Mouse (Mus musculus): ENCODE measurements around the gene Drap1. TPM values are rescaled to one million over a fixed set of nuclear protein-coding genes. Genes with fewer than 3 reads are reported as not detected.

Gene Drap1
- 100 to 1,000 TPM; 248 to 267 TPM for total RNA-seq (2021)
- long read RNA-seq, experiment 1, transcript Drap1-203 (7 exons, 939 nt): minor isoform, 5 of 118 reads
- long read RNA-seq, experiment 1, transcript Drap1-201 (7 exons, 992 nt): major isoform, 102 of 118 reads
- long read RNA-seq, experiment 1, partial matches to known transcripts: 4 of 118 reads
- long read RNA-seq, experiment 1, other reads (novel, unspliced or antisense): 3 of 118 reads
- long read RNA-seq, experiment 2, transcript Drap1-201 (7 exons, 992 nt): major isoform, 96 of 106 reads
- long read RNA-seq, experiment 2, partial matches to known transcripts: 0 of 106 reads
- long read RNA-seq, experiment 2, other reads (novel, unspliced or antisense): 4 of 106 reads

DNA sequence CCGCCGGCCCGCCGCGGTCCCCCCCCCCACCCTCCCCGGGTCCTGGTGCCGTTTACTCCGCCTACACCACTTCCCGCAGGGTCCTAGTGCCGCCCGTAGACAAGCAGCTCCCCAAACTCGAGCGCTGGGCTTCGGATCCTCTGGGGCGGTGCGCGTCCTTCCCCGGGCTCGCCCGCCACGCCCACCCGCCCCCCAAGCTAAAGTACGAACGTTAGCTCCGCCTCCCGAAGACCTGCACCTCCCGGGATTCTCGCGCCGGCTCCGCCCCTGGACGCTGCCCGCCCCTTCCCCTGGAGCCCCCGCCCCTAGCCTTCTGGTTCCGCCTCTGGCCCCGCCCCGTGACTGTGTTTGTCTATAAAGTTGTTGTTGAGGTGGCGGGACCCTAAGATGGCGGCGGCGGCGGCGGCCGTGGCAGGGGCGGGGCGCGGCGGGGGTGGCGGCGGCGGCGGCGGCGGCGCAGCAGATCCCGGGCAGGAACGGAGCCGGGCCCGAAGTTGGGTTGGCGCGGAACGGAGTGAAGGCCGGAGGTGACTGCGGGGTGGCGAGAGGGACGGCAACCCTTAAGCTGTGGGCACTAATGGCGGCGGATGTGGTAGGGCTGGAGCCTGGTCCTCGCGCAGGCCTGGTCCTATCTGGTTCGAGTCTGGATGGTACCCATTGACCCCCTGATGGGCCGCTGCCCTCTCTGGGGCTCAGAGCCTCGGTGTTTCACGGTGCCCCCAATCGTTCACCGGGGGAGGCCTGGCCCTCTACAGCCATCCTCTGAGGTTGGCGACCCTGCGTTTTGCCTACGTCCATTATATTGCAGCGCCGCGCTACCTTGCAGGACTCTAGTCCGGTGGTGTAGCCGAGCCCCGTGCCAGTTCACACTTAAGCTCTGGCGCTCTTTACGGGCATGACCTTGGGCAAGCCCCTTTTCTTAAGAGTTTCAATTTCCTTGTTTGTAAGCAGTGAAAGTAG lies at the start of gene Drap1, which contains the start of gene AI837181:
Drap1 (minus strand) TSS at position 198 of the 960 bp plus-strand sequence.
AI837181 (plus strand) TSS at position 363 of the 960 bp plus-strand sequence.
- no peak for TF ChIP-seq CTCF (IDR thresholded peaks at IDR 0.05)
- intact Hi-C loops (cut with DNase I): loop anchor here (1.0 to 2.0 kb wide), 4 partner anchors 32 to 65 kb away; partner anchors contain the start of genes Banf1, Ccdc85b, Cfl1 and Eif1ad
- DNase-seq (ENCODE audit: extremely low spot score in 1 of 2, low spot score in 2 of 2): peak; percentile 91
- Histone ChIP-seq H3K4me3 (peak within 1 kb of the TSS; percentile 96), H3K27ac (peak within 1 kb of the TSS; percentile 95)

DNA sequence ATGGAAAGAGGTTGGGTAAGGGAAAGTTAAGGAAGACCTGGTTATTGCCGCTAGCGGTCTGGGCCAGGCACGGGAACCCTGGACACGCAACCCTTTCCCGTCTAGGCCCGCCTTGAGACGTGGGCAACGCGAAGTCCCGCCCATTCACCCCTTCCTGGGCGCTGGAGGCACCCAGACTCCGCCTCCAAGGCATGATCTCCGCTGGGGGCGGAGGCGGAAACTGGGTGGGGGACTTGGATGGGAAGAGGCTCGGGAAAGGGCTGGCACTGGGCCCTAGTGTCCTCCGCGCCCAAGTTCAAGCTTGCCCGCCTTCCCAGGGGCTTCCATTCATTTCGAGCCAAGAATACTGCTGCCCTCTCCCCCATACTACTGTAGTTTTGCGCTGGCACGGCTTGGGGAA lies 48.9 kb upstream of the Drap1 start, which contains the start of gene Efemp2:
Efemp2 (plus strand) TSS at position 235 of the 400 bp plus-strand sequence.
- intact Hi-C loops (cut with DNase I): no loop called here
- Histone ChIP-seq H3K4me3 (peak within 1 kb of the TSS; percentile 53), H3K27ac (peak within 1 kb of the TSS; percentile 63)
- DNase-seq (ENCODE audit: extremely low spot score in 1 of 2, low spot score in 2 of 2): peak; percentile 61 to 72
- no peak for TF ChIP-seq CTCF (IDR thresholded peaks at IDR 0.05)

DNA sequence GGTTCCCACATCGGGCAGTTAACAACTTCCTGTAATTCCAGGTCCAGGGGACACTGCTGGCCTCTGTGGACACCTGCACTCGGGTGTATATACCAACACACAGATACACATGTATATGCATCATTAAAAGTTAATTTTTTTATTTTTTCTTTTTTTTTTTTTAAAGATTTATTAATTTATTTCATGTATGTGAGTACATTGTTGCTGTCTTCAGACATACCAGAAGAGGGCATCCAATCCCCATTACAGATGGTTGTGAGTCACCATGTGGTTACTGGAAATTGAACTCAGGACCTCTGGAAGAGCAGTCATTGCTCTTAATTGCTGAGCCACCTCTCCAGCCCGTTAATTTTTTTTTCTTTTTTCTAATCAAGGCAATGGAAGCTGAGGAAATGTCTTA lies 48.1 kb upstream of the Drap1 start:
- no peak for DNase-seq (ENCODE audit: extremely low spot score in 1 of 2, low spot score in 2 of 2)
- H3K27ac ChIP-seq: no peak overlapping the region
- TF ChIP-seq CTCF (IDR thresholded peaks at IDR 0.05): peak; percentile 40
- H3K4me3 ChIP-seq: no peak overlapping the region
- intact Hi-C loops (cut with DNase I): no loop called here

- intact Hi-C loops (cut with DNase I): no loop called here
- no peak for DNase-seq (ENCODE audit: extremely low spot score in 1 of 2, low spot score in 2 of 2)
- Histone ChIP-seq H3K27ac (no peak overlapping the region), H3K4me3 (no peak overlapping the region)
- no peak for TF ChIP-seq CTCF (IDR thresholded peaks at IDR 0.05)
Measured at GRCm38 (mm10) chr19:5471846-5472245, 47.1 kb upstream of the Drap1 start.

DNA sequence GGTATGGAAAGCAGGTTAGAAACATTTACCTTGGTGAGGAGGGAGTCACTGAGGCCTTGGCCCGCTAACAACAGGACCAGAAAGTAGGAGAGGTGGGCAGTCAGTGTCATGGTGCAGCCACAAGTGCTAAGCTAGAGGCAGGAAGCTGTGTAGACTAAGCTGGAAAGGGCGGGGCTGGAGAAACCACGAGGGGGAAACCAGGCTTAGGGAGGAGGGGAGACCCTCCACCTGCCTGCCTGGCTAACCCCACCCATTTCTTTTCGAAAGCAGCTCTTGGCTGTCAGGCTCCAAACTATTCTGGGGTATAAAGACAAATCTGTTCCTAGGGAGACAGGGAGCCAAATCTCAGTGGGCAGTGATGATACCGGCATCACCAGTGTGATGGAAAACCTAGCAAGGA lies 43.6 kb upstream of the Drap1 start, which contains the start of gene Ctsw:
Ctsw (minus strand) TSS at position 134 of the 400 bp plus-strand sequence.
- DNase-seq (ENCODE audit: extremely low spot score in 1 of 2, low spot score in 2 of 2): no peak

DNA sequence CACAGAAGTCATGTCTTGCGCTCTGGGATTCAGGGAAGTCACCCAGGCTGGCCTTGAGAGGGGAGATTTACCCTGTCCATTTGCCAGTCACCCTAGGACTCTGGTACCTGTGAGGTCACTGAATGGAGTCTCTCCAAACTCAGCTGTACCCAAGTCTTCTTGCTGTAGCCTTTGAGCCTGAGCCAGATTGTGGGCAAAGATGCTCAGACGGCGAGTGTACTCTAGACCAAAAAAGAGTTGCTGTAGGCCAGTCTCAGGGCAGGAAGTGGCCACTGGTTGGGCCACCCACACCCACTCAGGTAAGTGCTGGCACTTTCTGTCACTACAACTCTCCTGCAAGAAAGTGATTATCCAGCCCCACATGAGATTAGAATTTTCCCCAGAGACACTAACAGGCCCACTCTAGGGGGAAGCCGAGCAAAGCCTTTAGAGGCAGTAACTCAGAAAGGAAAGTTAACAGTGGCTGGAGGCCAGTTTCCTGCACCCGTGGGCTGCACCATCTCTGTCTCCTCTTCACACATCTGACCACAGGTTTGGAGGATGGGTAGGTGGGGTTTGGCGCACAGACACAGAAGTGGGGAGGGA lies 42.2 kb upstream of the Drap1 start:
- no peak for DNase-seq (ENCODE audit: extremely low spot score in 1 of 2, low spot score in 2 of 2)
- Histone ChIP-seq H3K27ac (no peak overlapping the region), H3K4me3 (no peak overlapping the region)
- no peak for TF ChIP-seq CTCF (IDR thresholded peaks at IDR 0.05)
- intact Hi-C loops (cut with DNase I): no loop called here

More for the DNA sequence above, 43.6 kb upstream of the Drap1 start, which contains the start of gene Ctsw:
- Histone ChIP-seq H3K27ac (no peak within 1 kb of the TSS), H3K4me3 (no peak within 1 kb of the TSS)
- no peak for TF ChIP-seq CTCF (IDR thresholded peaks at IDR 0.05)
- intact Hi-C loops (cut with DNase I): no loop called here

GRCm38 (mm10) chr19:5465037-5465436 lies 40.3 kb upstream of the Drap1 start:
- no peak for DNase-seq (ENCODE audit: extremely low spot score in 1 of 2, low spot score in 2 of 2)
- no peak overlapping the region for H3K4me3 ChIP-seq
- H3K27ac ChIP-seq: no peak overlapping the region; the same call in 1 of the 2 replicates
- intact Hi-C loops (cut with DNase I): no loop called here
- TF ChIP-seq CTCF (IDR thresholded peaks at IDR 0.05): no peak

GRCm38 (mm10) chr19:5463791-5464562 lies 39.2 kb upstream of the Drap1 start:
- DNase-seq (ENCODE audit: extremely low spot score in 1 of 2, low spot score in 2 of 2): peak; percentile 49 to 54
- intact Hi-C loops (cut with DNase I): loop anchor here (5.0 kb wide), 1 partner anchor 103 kb away; the partner anchor contains the start of gene Ap5b1
- peak; percentile 92 for TF ChIP-seq CTCF (IDR thresholded peaks at IDR 0.05)
- H3K27ac ChIP-seq: 0 out of 2 replicates have a peak overlapping the region, but pooled peaks have one; percentile 19
- 0 out of 2 replicates have a peak overlapping the region, but pooled peaks have one; percentile 7 for H3K4me3 ChIP-seq

GRCm38 (mm10) chr19:5463212-5463611 lies 38.4 kb upstream of the Drap1 start:
- no peak for TF ChIP-seq CTCF (IDR thresholded peaks at IDR 0.05)
- Histone ChIP-seq H3K4me3 (no peak overlapping the region), H3K27ac (no peak overlapping the region)
- intact Hi-C loops (cut with DNase I): loop anchor here (5.0 kb wide), 1 partner anchor 104 kb away; the partner anchor contains the start of gene Ap5b1
- no peak for DNase-seq (ENCODE audit: extremely low spot score in 1 of 2, low spot score in 2 of 2)

DNA sequence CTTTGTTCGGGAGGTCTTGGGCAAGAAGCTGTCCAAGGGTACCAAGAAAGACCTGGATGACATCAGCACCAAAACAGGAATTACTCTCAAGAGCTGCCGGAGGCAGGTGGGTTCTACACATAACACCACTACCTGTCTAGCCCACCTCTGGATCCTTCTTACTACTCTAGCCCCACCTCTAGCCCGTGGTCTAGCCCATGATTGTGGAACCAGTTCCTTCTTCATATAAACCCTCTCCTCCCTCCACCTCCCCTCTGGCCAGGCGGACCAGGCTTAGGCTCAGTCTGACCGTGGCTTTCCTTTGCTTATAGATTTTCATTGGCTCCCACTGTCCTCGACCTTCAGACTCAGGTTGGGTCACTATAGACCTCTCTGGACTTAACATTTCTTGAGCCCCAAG lies 36.6 kb upstream of the Drap1 start:
- DNase-seq (ENCODE audit: extremely low spot score in 1 of 2, low spot score in 2 of 2): no peak
- Histone ChIP-seq H3K4me3 (peak overlapping the region; percentile 84; the same call in 1 of the 2 replicates), H3K27ac (no peak overlapping the region)
- intact Hi-C loops (cut with DNase I): loop anchor here (5.0 kb wide), 1 partner anchor 106 kb away; the partner anchor contains the start of gene Ap5b1
- TF ChIP-seq CTCF (IDR thresholded peaks at IDR 0.05): no peak

Data from left cerebral cortex, adult 2 months (tissue).